Mouse (Mus musculus) liver (tissue): ENCODE measurements around the gene N4bp2.
"Not testable (repeated sequence)": the region's sequence is repeated elsewhere in the genome, so short reads cannot be mapped to it uniquely, and the experiment has no call there.

ENCODE experiments used
- DNase-seq: peaks from one replicate; pipeline ENCODE4 v3.0.0-alpha.2; 2020; ENCODE audit warnings: mixed read lengths

The N4bp2 gene

DNA sequence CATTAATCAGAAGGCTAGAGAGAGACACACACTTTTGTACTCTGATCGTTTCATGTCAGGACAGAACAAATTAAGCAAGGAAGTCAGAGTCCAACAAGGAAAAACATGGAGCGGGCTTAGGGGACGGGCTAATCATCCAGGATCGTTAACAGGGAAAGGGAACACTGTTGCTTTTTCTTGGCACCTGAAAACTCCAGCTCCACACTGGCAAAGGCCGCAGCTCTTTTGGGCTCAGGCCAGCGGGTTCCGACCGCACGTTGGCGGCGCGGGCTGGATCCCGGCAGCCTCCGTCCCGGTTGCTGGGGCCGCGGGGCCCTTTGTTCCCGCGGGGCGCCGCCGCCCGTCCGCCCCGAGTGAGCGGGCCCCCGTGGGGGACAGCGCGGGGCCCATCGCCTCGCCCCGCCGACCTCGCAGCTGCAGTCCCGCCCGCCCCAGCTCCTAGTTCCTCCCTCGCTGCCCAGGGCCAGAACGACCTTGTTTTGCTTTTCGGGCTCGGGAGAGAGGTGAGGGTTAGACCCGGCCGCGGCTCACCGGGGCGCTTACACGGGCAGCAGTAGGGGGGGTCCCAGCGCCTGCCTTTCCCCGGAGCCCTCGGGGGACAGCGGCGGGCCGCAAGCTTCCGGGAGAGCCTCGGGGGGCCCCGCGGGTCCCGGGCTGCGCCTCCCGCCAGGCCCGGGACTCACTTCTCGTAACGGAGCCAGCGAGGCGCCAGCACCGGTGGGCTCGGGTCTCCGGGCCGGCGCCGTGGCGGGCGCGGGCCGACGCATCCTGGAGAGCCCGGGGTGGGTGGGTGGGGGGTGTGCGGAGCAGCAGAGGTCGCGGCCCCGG, at the start of gene N4bp2:
TSS of gene N4bp2 (plus strand) at position 434 of the 828 bp plus-strand sequence.
- peak; percentile 78 for DNase-seq

DNA sequence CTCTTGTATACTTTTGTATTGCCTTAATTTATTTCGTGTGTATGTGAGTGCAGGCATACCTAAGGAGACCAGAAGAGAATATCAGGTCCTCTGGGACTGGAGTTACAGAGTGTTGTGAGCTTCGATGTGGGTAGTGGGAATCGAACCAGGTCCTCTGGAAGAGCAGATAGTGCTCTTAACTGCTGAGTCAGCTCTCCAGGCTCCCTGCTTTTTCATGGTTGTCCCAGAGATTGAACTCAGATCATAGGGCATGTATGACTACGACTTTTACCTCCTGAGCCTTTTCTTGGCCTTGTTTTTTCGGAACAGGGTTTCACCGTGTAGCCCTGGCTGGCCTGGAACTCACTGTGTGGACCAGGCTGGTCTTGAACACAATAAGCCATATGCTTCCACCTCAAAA, 48.2 kb upstream of the N4bp2 start:
- DNase-seq = no peak

DNA sequence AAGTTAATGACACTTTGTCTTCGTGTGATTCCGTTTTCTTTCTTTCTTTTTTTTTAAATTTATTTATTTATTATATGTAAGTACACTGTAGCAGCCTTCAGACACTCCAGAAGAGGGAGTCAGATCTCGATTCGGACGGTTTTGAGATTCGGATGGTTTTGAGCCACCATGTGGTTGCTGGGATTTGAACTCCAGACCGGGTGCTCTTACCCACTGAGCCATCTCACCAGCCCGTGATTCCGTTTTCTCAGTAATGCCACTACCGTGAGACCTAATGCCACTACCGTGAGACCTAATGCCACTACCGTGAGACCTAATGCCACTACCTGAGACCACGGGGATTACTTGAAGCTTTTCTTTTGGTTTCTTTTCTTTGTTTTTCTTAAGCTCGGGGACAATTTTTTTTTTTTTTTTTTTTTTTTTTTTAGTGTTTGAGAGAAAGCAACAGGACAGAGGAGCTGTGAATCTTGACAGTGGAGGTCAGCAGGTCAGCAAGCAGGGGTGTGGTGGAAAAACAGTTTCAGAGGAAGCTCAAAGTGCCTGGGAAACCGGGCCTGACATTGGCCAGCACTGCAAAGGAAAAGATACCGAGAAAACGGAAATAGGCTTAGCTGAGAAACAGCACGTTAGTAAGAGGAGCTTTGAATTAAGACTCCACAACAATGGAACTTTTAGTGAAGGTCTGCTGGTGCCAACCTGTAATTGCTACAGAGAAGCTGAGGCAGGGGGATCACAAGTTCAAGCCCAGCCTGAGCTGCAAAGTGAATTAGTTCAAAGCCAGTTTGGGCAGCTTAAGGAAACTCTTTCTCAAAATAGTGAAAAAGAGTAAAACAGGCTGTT, 46.0 kb upstream of the N4bp2 start:
- no peak for DNase-seq

DNA sequence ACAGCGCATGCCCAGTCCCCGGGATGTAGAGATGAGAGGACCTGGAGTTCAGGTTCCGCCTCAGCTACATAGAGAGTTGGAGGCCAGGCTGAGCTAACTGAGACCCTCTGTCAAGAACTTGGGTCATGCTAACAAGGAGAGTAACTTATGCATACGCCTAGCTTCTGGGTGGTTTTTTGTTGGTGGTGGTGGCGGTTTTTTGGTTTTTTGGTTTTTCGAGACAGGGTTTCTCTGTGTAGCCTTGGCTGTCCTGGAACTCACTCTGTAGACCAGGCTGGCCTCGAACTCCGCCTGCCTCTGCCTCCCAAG, 45.5 kb upstream of the N4bp2 start:
- not testable (repeated sequence) for DNase-seq

DNA sequence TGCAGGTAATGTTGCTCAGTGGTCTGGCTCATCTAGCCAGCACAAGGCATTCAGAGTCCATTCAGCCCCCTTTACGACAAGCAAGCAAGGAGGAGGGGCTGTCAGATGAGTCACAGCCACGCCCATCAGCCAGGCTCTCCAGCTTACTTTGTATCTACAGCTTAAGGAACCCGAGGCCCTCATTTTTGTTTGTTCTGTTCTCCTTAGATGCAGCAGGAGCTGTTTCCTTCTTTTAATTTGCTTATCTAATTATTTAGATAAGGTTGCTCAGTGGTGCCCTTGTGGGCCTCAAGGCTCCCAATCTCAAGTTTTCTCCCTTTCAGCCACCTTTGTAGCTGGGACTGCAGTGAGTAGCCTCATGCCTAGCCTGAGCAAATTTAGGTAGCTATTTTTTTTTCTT, 45.0 kb upstream of the N4bp2 start:
- DNase-seq = peak; percentile 77

DNA sequence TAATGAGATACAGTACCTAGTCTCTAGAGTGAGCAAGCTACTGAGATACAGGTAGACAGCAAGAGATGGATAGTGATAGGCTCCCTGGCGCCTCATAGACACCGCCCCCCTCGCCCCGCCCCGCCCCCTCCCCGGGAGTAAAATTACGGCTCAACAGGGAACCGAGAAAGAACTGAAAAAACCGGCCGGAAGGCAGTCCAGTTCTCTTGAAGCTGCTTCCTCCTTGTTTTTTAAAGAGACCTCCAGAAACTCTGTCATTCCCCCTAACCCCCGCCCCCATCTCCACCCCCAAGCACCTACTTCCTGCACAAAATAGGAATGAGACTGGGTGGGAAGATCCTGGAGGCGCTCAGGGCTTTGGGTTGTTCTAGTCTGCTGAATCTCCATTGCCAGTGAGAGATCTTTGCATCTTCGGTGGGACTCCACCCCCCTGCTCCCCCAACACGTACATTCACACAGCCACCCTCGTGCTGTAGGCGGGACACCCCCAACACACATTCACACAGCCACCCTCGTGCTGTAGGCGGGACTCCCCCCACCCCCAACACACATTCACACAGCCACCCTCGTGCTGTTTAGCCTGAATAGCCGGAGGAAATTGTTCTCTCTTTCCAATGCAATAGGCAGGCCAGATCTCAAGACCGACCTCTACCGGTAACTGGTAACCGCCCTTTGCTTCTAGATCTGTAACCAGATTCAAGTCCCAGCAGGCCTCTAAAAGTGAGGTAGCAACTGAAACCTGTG, 38.8 kb upstream of the N4bp2 start:
- peak; percentile 87 for DNase-seq

DNA sequence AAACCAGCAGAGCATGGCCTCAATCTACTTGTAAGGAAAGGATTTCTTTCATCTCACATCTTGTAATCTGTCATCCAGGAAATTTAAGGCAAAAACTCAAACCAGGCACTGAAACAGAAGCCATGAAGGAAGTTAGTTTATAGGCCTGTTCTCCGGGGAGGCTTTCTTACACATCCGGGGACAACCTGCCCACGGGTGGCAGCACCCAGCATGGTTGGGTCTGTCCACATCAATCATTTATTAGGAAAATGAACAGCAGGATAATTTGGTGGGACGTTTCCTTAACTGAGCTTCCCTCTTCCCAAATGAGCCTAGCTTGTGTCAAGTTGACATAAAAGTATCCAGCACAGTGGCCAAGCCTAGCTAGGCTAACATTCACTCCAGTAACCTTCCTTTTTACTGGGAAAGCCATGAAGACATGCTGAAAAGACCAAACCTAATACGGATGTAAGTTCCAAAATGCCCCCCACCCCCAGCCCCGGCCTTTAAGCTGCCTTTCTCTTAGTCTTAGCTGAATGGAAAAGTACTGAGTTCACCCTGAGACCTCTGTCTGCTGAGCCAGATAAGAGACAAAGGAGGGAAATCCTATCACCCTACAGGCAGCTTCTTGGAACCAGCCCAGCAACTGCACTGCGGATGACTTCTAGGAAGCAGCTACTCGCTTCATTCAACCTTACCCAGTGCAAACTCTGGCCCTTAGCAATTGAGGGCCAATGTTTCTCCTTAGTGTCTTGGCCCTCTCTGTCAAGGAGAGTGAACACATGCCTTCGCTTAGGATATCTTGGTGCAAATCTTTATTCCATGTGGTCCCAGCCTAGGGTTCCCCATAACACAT, 31.9 kb upstream of the N4bp2 start:
- peak; percentile 86 for DNase-seq

DNA sequence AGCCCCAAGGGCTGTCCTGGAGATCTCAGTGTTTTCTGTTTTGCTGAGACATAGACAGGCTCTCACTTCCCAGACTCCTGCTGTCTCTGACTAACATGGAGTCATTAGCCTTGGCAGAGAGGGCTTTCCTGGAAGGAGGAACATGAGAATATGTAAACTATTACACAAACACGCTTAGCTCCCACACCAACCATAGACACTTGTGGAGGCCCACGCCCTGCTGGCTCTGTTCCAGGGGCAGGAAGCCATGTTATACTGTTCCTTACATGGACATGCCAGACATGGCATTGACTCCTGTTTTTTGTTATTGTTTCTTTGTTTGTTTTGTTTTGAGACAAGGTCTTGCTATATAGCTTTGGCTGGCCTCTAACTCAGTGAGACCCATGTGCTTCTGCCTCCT, 27.7 kb upstream of the N4bp2 start:
- no peak for DNase-seq

DNA sequence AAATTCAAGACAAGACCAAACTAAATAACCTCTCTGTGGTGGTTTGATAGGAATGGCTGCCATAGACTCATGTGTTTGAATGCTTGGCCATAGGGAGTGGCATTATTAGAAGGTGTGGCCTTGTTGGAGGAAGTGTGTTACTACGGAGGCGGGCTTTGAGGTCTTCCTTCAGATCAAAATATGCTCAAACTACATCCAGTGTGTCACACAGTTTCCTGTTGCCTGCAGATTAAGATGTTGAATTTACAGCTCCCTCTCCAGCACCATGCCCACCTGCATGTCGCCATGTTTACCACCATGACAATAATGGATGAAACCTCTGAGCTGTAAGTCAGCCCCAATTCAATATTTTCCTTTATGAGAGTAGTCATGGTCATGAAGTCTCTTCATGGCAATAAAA, 24.0 kb upstream of the N4bp2 start:
- no peak for DNase-seq

DNA sequence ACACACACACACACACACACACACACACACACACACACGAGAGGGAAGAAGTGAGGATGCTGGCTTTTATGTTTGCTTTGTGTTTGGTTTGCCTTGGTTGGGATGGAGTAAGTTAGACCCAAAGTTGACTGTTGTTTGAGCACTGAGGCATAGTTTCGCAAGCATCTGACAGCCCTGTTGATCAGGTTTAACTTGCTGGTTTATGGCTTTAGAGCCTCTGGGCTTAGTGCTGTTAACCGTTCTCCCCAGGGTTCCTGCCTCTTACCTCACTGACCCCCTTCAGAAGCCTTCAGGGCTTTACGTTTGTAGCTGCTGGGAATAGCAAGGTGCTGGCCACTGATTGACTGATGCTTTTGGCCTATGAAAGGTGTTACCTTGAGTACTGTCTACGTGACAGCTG, 16.4 kb upstream of the N4bp2 start:
- no peak for DNase-seq

DNA sequence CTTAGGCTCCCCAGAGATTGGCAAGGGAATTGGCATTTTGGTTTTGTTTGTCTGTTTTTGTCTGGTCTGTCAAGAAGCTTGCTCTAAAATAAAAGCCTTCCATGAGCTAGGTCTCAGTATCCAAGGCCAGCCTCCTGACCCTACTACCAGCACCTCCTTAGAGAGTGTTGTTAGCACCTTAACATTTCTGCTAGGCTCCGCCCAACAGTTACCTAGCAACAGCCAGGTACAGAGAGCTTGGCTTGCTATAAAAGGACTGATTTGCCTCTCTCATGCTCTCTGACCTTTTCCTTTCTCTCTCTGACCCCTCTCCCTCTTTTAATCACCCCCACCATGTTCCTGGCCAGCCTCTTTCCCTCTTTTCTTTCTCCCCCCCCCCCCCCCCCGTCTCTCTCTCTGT, 14.9 kb upstream of the N4bp2 start:
- no peak for DNase-seq

DNA sequence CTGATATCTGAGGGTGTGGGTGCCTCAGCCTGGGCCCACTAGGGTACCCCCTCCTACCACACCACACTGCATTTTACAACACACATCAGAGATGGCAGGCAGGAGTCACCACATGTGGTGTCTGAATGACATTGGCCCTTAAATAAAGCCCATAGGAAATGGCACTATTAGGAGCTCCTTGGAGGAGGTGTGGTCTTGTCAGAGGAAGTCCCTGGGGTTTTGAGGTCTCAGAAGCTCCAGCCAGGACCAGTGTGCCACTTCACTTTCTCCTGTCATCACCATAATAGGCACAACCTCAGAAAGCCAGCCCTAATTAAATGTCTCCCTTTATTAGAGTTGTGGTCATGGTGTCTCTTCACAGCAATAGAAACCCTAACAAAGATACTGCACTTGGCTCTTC, 14.4 kb upstream of the N4bp2 start:
- no peak for DNase-seq

DNA sequence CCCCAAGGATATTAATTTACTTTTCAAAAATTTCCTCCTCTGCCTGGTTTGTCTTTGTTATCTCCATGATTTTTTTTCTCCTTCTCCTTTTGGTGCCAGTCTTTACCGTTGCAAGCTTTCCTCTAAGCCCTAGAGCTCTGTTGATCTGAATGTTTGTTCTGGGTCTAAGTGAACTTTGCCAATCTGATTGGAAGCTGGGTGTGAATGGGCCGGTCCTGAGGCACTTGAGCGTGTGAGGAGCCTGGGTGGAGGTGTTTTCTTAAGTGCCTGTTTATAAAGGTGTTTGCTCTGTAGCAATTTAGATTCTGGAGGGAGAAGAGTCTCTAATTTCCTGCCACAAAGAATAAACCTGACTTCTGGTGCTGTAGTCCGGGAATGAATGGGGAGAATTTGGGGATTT, 11.3 kb upstream of the N4bp2 start:
- DNase-seq = no peak

DNA sequence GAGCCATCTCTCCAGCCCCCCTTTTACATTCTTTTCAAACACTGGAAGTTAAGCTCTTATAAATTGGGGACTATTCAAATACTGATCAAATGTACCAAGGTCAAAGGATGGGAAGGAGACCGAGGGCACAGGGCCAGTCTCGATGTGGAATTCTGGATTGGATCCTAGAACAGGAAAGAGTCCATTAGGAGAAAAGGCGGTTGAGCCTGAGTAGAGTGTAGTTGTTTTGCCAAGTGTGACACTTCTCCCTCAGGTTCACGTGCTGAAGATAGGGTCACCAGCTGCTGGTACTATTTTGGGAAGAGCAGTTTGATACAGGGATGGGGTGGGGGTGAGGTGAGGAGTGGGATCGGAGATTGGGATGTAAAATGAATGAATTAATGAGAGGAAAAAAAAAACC, 7.5 kb upstream of the N4bp2 start:
- no peak for DNase-seq

DNA sequence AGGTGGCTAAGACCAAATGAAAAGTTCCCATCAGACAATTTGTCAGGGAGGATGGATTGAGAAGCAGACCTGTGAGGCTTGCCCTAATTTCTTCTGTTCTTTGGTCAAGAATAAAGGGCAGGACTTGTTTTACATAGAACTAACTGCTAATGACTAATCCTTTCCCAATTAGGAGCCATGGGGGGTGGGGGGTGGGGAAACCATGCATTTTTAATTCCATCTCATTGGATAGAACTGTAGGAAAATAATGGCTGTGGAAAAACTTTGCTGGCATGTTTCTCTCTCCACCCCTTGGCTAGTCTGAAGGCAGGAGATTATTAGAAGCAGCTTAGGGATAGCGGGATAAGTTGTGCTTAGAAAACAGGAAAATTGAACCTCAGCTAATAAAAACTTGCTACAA, 6.2 kb upstream of the N4bp2 start:
- DNase-seq = no peak

DNA sequence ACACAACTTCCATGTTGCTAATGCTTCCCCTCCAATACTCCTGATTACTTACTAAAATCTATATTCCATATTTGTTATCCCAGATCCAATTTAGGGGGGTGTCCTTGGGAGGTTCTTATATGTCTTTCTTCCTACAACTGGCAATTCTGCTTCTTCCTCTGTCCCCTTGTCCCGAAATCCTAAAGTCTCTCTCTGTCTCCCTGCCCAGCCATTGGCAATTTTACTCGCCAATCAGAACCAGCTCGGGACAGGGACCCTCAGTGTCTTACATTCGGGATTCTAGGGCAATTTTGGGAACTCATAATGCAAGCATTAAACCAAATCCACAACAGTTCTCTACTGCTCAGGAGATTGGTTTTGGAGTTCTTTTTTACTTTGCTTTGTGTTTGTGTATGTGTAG, 3.3 kb upstream of the N4bp2 start:
- no peak for DNase-seq

DNA sequence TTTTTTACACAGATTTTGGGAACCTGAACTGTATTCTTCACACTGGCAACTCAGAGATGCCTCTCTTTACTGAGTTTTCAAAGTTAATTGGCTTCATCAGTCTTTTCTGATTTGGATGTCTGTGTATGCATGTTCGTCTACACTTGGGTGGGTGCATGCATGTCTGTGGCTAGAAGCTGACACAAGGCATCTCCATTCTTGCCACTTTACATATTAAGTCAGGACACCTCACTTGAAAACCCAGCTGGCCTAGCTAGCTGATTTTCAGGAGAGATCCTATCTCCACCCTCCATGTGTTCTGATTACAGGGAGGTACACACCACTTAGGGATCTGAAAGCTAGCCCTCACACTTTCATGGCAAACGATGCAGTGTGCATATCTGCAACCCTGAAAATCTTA, 2.7 kb upstream of the N4bp2 start:
- no peak for DNase-seq

DNA sequence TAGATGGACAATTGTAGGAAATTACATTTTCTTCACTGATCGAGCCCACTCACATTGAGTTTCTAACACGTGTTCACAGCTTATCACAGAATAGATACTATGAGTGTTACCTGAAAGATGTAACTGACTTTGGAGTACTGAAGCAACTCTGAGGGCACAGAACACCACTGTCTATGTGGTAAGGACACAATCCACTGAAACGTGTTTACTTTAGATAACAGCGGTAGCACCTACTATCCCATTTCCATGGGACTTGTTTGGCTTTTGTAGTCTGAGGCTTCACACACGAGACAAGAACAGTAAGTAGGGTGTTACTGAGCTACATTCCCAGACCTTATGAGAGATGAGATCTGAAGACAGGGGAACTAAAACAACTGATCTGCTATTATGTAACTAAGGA, 2.3 kb upstream of the N4bp2 start:
- DNase-seq = no peak

DNA sequence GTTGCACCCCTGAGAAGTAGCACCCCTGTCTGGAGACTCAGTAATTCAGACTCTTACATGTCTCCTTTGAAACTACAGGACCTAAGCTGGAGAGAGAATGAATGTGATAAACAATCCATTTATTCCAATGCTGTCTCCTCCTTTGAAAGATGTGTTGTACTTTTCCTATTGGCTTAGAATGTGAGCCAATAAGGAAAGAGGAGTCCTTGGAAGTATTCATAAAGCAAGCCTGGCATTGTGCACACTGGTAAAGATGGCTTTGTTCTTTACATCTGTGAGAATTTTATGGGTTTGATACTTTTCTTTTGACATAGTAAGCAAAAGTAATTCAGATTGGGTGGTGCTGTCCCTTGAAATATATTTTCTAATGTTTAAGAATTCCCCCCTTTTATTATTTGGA, 1.4 kb upstream of the N4bp2 start:
- no peak for DNase-seq

DNA sequence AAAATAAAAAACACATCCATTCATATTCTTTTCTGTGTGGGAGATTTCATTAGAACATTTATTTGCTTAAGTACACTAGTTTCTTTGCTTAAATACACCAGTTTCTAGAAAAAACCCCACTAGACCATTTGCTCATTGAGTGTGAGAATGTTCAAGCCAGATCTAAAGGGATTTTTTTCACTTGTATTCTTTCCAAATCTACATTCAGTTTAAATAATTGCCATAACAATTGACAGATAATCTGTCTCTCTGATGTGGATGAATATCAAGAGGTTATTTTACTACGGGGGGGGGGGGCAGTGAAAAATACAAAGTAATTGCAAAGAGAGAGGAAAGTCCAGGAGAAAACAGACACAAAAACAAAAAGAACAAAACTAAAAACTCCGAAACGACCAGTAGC, 635 bp upstream of the N4bp2 start:
- no peak for DNase-seq

DNA sequence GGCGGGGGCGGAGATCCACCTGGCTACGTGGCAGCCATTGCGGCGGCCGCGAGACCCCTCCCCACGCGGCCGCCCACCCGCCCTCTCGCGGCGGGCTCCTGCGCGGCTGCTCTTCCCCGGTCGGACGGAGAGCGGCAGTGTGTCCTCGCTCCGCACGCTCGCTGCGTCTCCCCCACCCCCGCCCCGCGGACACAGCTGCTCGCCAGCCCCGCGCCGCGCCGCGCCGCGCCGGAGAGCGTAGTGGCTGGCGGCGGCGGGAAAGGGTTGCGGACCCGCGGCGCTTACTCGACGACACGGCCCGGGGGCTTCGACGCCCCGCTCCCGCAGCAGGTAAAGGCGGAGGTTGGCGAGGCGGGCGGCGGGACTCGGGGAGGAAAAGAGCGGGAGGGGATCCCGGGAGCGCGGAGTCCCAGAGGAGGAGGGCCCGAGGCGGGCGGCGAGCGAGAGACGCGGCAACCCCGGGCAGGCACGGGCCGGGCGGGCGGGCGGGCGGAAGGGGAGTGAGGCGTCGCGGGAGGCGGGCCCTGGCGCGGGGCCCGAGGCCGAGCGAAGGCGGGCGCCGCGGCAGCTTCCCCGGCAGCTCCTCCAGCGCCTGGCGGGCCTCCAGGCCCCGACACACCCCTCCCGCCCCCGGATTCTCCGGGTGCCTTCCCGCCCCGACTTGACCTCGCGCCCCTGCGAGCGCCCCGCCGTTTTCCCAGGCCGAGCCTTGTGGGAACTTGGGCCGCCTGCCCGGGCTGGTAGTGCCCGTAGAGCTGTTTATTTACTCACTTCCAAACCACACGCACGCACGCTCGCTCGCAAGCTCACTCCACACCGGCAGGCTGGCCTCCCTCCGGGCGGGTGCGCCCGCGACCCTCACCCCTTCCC, 830 bp downstream of the N4bp2 start:
- DNase-seq = peak; percentile 86
